Mouse (Mus musculus) retina, adult 2 months (tissue): ENCODE measurements around the gene Miip.
"Not testable (repeated sequence)": the region's sequence is repeated elsewhere in the genome, so short reads cannot be mapped to it uniquely, and the experiment has no call there.

Experiments used
- DNase-seq: peaks from one replicate; pipeline ENCODE4 v3.0.0-alpha.2; 2012; ENCODE audit warnings: low read depth, low spot score

Miip gene

DNA sequence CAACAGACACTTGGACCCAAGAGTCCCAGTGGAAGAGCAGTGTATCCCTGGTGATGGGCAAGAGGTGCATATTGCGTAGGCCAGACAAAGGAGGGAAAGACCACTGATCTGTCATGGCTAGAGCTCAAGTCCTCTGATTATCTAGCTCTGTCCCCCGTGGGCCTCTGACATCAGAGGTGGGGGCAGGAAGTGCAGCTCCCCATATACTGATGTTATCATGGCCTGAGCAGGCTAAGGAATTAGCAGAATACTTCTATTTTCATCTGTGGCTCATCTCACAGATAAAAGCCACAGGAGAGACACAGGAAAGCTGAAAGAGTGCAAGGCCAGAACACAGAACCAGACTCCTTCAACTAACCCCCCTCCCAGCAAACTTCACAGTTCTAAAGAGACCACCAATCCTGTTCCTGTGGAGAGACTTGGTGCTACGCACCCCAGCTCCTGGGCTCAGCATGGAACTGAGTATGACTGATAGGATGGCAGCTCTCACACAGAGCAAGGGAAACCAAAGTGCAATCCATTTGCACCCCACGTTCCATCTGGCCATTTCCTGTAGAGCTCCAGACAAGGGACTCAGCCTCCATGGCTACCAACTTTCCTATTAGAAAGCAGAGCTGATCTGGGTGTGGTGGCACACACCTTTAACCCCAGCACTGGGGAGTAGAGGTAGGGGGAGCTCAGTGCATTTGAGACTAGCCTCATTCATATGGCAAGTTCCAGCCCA is 7.4 kb upstream of the Miip start:
- no peak for DNase-seq

DNA sequence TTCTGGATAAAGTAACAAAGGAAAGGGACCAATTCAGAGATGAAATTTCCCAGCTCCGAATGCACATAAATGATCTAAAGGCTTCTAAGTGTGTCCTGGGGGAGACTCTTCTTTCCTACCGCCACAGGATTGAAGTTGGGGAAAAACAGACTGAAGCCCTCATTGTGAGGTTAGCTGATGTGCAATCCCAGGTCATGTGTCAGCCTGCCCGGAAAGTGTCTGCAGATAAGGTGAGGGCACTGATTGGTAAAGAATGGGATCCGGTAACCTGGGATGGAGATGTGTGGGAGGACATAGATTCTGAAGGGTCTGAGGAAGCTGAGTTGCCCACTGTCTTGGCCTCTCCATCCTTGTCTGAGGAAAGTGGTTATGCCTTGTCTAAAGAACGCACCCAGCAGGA is 622 bp upstream of the Miip start:
- no peak for DNase-seq

DNA sequence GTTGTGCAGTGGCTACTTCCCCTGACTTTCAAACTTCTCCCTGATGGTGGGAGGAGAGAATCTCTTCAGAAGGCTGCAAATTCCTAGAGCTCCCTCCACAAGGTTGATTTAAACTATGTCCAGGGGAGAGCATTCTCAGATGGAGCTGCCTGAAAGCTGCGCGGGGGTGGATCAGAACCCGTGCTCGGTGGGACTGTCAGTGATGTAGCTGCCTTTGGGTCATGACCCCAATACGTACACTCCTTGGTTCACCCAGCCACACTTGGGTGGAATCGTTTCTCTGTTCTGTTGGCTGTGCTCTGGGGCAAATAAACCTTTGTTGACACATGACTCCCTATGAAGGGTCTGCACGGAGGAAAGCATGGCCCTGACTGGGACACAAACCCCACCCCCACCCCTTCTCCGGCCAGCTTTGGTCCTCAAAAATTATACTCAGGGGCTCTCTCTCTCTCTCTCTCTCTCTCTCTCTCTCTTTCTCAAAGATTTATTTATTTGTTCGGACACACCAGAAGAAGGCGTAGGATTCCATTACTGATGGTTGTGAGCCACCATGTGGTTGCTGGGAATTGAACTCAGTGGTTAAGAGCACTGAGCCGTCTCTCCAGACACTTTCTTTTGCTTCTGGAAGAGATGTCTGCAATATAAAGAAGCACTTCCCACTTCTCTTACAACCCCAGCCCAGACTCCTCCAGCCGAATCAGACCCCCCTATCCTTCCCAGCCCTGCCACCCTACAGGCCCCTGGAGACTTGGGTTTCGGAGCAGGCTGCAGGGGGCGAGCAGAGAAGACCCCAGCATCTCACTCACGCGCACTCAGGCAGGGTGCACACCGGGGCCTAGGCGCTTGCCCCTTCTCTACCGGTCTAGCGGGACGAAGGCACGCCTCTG is 810 bp downstream of the Miip start:
- DNase-seq, result no peak

DNA sequence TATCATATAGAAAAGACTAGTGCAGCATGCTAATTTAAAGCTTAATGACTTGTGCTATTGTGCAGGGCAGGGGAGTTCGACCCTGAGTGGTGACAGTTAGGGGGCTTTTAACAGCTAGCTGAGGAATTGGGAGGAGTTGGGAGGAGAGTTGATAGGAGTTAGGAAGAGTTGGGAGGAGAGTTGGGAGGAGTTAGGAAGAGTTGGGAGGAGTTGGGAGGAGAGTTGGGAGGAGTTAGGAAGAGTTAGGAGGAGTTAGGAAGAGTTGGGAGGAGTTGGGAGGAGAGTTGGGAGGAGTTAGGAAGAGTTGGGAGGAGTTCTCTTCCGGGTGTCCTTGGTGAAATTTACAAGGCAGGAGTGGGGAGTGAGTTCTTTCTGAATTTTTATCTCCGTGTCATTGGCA is 1.8 kb downstream of the Miip start:
- DNase-seq, result not testable (repeated sequence)

DNA sequence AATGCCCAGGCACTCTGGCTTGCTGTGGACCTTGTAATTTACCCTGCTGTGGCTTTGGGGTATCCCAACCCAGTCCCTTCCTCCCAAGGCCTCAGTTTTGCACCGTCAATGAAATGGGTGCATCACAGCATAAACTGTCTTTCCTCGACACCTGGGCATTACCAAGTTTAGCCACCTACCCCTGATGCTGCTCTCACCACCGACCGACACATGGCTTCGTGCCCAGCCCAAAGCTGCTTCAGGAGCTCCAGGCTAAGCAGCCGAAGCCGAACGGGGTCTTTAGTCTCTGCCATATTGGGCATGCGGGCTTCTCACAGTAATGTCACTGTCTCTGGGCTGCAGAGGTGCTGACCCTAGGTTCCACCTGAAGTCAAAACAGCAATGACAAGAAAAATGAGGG is 2.6 kb downstream of the Miip start:
- DNase-seq, result no peak

DNA sequence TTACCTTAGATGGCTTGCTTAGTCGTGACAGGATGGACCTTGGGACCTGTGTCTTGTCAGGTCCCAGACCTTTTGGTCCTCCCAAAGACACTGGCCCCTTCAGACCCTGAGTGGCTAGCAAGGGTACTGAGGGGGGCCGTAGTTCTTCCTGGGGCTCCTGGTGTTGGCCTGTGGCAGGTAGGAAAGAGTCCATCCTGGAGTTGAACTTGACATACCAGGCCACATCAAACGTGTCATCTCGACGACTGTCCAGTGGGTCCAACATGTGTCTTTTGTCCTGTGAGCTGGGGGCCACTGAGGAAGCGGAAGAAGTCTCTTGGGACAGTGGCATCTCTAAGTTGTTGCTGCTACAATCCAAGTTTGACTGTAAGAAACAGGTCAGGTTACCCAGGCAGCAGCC is 3.0 kb downstream of the Miip start:
- no peak for DNase-seq

DNA sequence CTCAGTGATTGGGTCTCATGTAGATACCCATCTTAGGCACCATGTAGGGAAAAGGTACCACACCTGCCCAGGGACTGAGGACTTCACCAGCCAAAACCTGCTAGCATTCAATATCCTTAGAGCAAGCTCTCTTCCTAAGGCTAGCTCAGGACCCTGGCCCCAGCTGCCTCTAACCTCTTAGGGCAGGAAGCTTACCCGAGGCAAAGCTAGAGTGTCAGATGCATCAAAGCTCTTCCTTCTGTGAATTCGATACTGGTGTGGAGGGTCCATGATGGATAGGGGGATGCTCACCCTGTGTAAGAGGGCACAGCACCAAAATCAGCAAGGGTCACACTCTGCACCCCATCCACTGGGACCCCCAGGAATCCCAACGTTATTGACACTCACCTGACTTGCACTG is 6.6 kb downstream of the Miip start:
- DNase-seq, result no peak

DNA sequence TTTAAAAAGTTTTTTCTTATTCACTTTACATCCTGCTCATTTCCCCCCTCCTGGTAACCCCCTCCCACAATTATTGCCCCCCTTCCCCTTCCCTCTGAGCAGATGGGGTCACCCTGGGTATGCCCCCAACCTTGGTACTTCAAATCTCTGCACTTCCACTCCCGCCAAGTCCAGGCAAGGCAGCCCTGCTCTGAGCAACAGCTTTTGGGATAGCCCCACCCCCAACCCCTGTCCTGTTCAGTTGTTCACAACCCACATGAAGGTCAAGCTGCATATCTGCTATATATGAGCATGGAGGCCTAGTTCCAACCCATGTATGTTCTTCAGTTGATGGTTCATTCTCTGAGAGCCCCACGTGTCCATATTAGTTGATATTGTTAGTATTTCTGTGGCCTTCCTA is 17.8 kb downstream of the Miip start:
- DNase-seq, result no peak

DNA sequence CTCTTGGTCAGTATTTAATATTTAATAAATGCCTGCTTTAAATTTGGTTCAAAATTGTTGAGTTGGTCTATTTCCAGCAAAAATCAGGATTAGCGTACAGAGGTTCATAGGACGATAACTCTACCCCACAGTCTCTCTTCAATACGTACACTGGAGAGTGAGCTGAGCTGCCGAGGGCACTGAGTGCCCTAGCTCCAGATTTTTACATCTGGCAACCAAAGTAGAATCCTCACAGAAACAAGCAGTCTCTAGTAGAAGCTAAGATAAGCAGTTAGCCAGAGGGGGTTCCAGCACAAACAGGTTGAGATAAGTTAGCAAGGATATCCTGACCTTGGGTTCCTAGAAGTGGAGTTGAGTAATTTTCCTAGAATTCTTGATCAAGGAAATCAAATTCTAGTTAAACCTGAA is 20.0 kb downstream of the Miip start:
- DNase-seq, result no peak

DNA sequence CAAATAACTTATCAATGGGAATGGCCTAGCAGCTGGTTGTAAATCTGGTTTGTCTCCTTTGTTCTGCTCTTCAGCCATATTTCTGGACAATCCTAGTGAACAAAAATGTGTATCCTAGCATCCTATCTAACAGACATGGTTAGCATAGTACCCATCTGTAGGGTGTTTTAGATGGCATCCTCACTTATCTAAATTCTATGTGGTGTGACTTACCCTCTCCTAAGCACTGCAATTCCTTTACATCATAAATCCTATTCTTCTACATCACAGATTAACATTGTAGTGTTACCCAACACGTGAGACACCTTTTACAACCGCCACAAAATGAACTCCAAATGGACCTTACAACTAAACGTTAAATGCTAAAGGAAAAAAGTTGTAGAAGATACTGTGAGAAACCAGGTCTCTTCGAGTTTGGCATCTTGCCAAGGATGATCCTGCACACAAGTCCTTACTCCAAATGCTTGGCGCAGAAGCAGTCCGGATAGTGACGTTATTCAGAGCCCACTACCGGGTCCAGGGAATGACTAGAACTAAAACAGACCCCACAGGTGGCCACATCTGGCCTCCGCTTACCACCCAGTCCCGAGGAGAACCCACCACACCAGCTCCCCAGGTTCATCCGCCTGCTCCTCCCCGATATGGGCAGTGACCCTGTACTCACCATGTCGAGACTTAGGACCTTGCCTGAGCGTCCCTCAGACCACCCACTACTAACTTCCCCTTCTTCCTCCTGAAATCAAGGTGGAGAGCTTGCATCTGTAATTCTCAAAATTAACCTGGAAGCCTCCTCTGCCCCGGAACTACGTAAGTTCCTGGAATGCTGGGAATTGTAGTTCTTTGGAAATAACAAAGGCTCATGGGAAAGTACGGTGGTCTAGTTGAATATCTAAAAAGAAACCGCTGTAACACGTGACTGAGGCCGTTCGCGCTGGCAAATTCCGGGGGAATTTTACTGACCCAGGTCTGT is 20.7 kb downstream of the Miip start, which contains the start of gene Zfp933:
TSS of gene Zfp933 (minus strand) at position 753 of the 970 bp plus-strand sequence.
- DNase-seq, result peak; percentile 83

DNA sequence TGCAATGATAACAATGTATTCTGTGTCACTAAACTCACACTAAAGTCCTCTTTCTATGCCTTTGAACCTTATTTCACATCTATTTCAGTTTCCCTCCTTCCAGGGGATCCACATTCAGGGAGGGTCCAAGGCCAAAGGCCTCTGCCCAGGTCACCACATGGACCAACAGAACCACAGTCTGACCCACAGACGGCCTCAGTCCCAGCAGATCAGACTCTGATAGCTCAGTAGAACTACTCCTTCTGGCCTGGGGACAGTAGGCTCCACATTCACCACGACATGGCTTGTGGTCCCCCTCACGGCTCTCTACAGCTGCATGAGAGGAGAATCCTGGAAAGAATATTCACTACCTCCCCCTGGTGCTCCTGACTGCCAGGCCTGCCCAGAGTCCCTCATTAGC is 25.7 kb downstream of the Miip start:
- no peak for DNase-seq

DNA sequence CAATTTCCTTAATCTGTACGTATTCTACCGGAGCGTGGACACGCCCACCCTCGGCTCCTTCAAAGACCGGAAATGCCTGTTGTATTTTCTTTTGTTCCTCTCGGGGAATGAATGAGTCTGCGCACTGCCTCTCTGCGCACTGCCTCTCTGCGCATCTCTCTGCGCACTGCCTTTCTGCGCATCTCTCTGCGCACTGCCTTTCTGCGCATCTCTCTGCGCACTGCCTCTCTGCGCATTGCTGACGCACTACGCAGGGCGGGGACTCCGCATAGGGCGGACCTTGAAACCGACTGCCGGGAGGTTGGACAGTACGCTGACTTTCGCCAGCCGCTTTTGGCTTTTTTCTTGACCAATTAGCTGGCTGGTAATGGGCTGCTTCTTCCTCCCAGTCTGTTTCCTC is 29.3 kb downstream of the Miip start:
- DNase-seq, result not testable (repeated sequence)

DNA sequence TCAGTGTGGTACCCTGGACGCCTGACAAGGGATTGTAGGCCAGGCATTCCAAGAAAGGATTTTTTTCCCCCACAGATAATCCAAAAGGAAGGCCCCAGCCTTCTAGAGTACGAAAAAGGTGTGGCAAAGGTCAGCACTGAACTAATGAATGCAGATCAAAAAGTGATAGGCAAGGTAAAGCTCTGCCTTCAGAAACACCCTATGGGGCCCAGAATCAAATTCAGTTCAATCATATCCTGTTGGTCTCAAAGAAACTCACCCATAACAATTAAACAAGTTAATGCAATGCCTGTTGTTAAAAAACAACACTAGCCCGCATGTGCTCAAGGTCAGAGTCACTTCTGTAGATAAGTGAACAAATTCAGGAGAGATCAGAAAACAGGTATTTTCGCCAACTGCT is 44.2 kb downstream of the Miip start:
- no peak for DNase-seq

DNA sequence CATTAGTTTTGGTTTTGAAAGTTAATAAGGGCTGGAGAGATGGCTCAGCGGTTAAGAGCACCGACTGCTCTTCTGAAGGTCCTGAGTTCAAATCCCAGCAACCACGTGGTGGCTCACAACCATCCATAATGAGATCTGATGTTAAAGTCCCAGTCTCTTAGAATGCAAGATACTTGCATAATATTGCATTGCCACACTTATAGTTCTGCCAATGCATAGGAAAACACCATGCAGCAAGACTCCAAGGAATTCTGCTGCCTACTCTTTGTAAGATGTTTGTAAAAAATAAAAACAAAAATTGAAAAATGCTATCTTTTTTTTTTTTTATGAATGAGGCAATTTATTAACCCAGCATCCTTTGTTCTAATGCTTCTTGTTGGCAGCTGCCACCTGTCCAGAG is 47.2 kb downstream of the Miip start:
- DNase-seq, result not testable (repeated sequence)

DNA sequence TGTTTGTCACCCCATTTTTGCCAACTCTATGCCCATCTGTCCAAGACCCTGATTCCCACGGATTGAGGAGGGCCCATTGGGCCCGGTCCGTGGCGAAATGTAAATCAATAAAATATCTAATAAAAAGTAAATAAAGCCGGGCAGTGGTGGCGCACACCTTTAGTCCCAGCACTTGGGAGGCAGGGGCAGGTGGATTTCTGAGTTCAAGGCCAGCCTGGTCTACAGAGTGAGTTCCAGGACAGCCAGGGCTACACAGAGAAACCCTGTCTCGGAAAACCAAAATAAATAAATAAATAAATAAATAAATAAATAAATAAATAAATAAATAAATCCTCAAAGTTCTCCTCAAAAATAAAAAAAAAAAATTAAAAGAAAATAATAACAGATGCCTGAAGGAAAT is 49.0 kb downstream of the Miip start:
- DNase-seq, result not testable (repeated sequence)

DNA sequence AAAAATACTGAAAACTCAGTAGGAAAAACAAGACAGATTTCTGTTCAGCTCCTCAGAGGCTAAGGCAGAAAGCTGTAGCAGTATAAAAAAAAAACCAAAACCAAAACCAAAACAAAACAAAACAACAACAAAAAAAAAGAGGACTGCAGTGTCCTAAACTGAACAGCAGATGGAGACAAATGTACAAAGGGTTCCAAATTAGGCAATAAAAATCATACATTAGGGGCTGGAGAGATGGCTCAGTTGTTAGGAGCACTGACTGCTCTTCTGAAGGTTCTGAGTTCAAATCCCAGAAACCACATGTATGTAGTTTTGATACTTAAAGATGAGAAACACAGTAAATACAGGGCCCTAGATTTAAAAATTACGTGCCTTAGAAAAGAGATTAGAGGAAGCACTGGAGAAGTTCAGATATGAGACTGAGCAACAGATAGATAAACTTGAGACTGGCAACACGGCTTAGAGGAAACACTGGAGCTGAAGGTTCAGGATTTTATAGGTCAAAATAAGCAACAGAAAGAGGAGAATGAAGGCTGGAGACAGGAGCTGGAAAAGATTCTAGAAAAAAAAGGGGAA is 53.9 kb downstream of the Miip start:
- DNase-seq, result no peak

DNA sequence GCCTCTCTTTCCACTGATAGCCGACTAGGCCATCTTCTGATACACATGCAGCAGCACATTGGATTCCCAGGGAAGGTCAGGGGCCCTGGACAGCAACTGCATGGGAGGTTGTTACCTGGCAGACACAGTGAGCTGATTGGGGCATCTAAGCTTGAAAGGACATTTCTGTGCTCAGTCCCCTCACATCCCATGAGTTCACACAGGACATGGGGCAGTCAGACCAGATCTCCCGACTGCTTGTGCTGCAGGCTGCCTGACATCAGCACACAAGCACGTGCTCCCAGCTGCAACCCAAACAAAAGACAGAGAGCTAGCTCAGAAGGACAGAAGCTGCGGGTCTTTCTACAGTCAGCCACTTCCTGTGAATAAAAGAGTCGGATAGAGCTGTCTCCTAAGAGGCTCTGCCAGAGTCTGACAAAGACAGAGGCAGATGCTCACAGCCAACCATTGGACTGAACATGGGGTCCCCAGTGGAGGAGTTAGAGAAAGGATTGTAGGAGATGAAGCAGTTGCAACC is 55.3 kb downstream of the Miip start:
- DNase-seq, result no peak
